Mouse (Mus musculus) ES-Bruce4 (cell line): ENCODE data around the gene Birc6.

Source experiments
- CTCF ChIP-seq: IDR thresholded peaks from one replicate; pipeline ENCODE4 v1.8.1; 2011; ENCODE audit warnings: low read depth, low read length
- POLR2A ChIP-seq: IDR thresholded peaks from one replicate; pipeline ENCODE4 v1.8.1; 2011; ENCODE audit warnings: low read length; ENCODE audit not compliant: insufficient read depth

GRCm38 (mm10) chr17:74732872-74733271 is 204.8 kb downstream of the Birc6 start:
- TF ChIP-seq CTCF (peak; percentile 6), POLR2A (no peak)
